ENCODE assay signal across 8 mouse cellular contexts in genomic region chr15:85598984-85599886, GRCm38 (mm10). TPM values are rescaled to one million over a fixed set of nuclear protein-coding genes. Genes with fewer than 3 reads are reported as not detected.
DNase-seq lines count a peak whose midpoint lies in the region; ATAC-seq and TF ChIP-seq lines count a peak whose summit lies in the region.

No protein-coding gene starts in this region.

- no peaks in the 10 kb centered on the region for H3K27me3 ChIP-seq in heart, embryonic 14.5 days (ENCODE audit: control insufficient read depth, insufficient read depth, low read length)

- H3K4me3 ChIP-seq in bone marrow macrophage, adult 2 months (ENCODE audit: insufficient read depth, low read length): no peak overlapping the region
- H3K4me3 ChIP-seq in embryonic fibroblast, embryonic 13.5 days (ENCODE audit: insufficient read depth, low read length): no peak overlapping the region
- H3K4me3 ChIP-seq in heart, embryonic 14.5 days (ENCODE audit: control insufficient read depth in 1 of 2, insufficient read depth in 1 of 2, low read depth in 1 of 2, low read length in 2 of 2): no peak overlapping the region

- DNase-seq in ES-CJ7 (ENCODE audit: low read depth, low spot score): peak; percentile 60
- peak; percentile 90 for DNase-seq in kidney, postnatal 10 days
- DNase-seq in right cerebral cortex, postnatal 14 days: peak; percentile 75

- ATAC-seq in heart, embryonic 14.5 days (ENCODE audit: insufficient number of reproducible peaks, insufficient read depth, low FRiP score, low read depth): peak; percentile 0; the same call in 1 of the 2 replicates
- ATAC-seq in megakaryocyte progenitor cell, adult 5-6 weeks (replicated peaks; ENCODE audit: poor library complexity): peak; percentile 67
- ATAC-seq in activated CD4-positive, CD25-positive, alpha-beta regulatory T cell, adult 4 months: no peak

- no peak for TF ChIP-seq POLR2A in bone marrow macrophage, adult 2 months (IDR thresholded peaks at IDR 0.05; ENCODE audit: borderline replicate concordance, low read depth, low read length)
- no peak for TF ChIP-seq POLR2A in embryonic fibroblast, embryonic 13.5 days (IDR thresholded peaks at IDR 0.05; ENCODE audit: low read depth, low read length)

- no peak overlapping the region for H3K27ac ChIP-seq in bone marrow macrophage, adult 2 months (ENCODE audit: insufficient read depth, low read depth, low read length)
- peak overlapping the region; percentile 87 for H3K27ac ChIP-seq in embryonic fibroblast, embryonic 13.5 days (ENCODE audit: insufficient read depth, low read length)
- no peak overlapping the region for H3K27ac ChIP-seq in heart, embryonic 14.5 days (replicated peaks in 1 of 2; ENCODE audit: control insufficient read depth in 1 of 2, insufficient read depth in 1 of 2, low read depth in 2 of 2, low read length in 2 of 2)

- peak; percentile 98 for TF ChIP-seq CTCF in bone marrow macrophage, adult 2 months (IDR thresholded peaks at IDR 0.05; ENCODE audit: low read depth, low read length)
- TF ChIP-seq CTCF in embryonic fibroblast, embryonic 13.5 days (IDR thresholded peaks at IDR 0.05; ENCODE audit: borderline replicate concordance, insufficient read depth, low read length): peak; percentile 69; the same call in 1 of the 2 replicates

- no peak overlapping the region for H3K9ac ChIP-seq in heart, embryonic 14.5 days (ENCODE audit: low read length)

- H3K4me2 ChIP-seq in heart, embryonic 14.5 days (ENCODE audit: low read length): no peak overlapping the region

- no peaks in the 10 kb centered on the region for H3K4me1 ChIP-seq in bone marrow macrophage, adult 2 months (ENCODE audit: control insufficient read depth, insufficient read depth, low read length)
- H3K4me1 ChIP-seq in embryonic fibroblast, embryonic 13.5 days (ENCODE audit: control insufficient read depth, insufficient read depth, low read length): peaks cover 8% of the 10 kb centered on the region
- peaks cover 4 to 14% of the 10 kb centered on the region in 2 experiments; a peak in 2 of 4 replicates for H3K4me1 ChIP-seq in heart, embryonic 14.5 days (ENCODE audit: control insufficient read depth in 2 of 2, insufficient read depth in 2 of 2, low read length in 2 of 2)

- no peaks in the 10 kb centered on the region for H3K9me3 ChIP-seq in heart, embryonic 14.5 days (ENCODE audit: control insufficient read depth, low read length)

- H3K36me3 ChIP-seq in heart, embryonic 14.5 days (ENCODE audit: control insufficient read depth, insufficient read depth, low read length): no peaks in the 10 kb centered on the region

- WGBS in heart, embryonic 14.5 days: 44% methylated on average over 17 of the region's 17 CpGs

RNA-seq across cellular contexts. Expression of gene Wnt7b, which starts 17.0 kb away (rescaled TPM):
- not detected in 2 replicates for polyA plus RNA-seq in bone marrow macrophage, adult 2 months (2012; ENCODE audit: insufficient read depth, insufficient read length, missing spikeins)
- polyA plus RNA-seq in embryonic fibroblast, embryonic 13.5 days (2011; ENCODE audit: insufficient read length, low read depth, missing spikeins): not detected in 2 replicates
- polyA plus RNA-seq in heart, embryonic 14.5 days (2014; fragmentation: Nextera tagmentation; extraction: Ambion mirVana): 0.23 and 0.41 TPM in 2 replicates
- total RNA-seq in megakaryocyte progenitor cell, adult 5-6 weeks (2015): not detected in 2 replicates
- not detected in 2 replicates for total RNA-seq in megakaryocyte progenitor cell, adult 5-6 weeks (2017)
- not detected for polyA plus RNA-seq in activated CD4-positive, CD25-positive, alpha-beta regulatory T cell, adult 4 months (2017; shearing (Covaris generic))
